Mouse (Mus musculus) A20 (cell line): ENCODE data around the gene 4930544G11Rik.

Experiments
- DNase-seq: peaks from one replicate; pipeline ENCODE4 v3.0.0-alpha.2; 2011; ENCODE audit warnings: low read depth, low spot score

4930544G11Rik gene

DNA sequence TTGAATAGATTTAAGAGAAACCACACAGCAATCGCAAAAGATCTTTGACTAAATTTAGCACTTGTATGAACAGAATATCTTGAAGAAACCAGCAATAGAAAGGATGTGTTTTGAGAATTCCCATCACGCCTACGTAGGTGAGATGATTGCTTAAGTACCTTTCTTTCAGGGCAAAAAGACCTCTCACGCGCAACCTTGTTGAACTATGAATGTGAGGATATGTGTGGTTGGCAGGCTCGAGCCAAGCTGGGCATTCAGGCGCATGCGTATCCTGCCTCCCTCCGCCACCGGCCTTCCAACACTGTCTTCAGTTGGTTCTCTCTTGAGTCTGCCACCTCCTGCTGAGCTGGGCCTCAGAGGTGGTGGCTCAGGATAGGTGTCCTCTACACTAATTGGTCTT lies at the start of gene 4930544G11Rik:
Gene 4930544G11Rik (plus strand): TSS at position 301 of the 400 bp plus-strand sequence.
- DNase-seq = no peak

DNA sequence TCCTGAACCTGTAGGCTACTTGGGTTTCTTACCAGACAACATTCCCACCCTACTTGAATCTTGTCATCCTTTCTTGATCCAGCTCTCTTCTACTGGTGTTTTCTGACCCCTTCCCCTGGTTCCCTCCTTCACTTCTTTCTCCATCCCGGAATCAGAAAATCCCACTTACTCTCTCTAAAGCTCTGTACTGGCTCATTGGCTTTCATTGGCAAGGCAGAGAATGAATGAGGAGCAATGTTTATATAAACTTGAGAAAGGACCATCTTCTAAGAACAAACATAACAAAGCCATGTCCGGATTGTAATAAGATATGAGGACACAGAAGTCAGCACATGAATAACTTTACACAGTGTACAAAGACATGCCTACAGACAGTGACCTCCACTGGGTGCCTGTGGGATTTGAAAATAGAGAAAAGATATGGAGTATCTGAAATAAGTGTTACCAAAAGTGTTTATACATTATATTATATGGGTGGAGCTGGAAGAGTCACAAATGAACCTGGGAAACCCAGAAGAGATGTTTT lies 45.7 kb upstream of the 4930544G11Rik start:
- DNase-seq = no peak

DNA sequence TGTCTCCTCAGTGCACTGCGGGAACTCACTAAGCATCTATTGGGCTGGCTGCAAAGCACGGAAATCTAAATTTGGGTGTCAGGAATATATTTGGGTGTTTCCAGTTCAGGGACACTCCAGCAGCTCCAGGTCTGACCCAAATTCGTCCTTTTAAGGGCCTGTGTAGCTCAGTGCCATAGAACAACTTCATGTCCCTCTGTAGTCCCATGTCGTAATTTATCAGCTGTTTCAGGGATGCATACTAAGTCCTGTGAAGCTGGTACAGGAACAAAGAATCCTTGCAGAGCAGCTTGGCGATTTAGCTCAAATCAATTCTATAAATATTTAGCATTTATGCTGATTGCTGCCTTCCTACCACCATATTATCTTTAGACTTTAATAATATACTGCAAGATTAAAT lies 37.0 kb upstream of the 4930544G11Rik start:
- no peak for DNase-seq

DNA sequence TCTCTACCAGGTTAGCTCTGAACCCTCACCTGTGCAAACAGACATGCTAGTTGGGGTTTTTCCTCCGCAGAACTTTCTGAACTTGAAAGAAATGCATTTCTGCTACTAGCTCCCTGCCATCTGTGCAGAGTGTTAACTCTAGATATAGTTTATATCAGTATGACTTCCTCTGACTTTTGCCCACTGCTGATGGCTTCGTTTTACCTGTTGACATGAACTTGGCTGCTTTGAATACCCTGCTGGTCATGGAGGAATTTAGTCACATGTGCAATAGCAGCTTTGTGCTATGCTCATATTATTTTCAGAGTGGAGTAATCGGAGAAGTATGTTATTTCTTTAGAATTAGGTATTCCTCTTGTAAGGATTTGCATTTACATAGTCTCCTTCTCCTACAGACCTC lies 30.7 kb upstream of the 4930544G11Rik start:
- DNase-seq = no peak

DNA sequence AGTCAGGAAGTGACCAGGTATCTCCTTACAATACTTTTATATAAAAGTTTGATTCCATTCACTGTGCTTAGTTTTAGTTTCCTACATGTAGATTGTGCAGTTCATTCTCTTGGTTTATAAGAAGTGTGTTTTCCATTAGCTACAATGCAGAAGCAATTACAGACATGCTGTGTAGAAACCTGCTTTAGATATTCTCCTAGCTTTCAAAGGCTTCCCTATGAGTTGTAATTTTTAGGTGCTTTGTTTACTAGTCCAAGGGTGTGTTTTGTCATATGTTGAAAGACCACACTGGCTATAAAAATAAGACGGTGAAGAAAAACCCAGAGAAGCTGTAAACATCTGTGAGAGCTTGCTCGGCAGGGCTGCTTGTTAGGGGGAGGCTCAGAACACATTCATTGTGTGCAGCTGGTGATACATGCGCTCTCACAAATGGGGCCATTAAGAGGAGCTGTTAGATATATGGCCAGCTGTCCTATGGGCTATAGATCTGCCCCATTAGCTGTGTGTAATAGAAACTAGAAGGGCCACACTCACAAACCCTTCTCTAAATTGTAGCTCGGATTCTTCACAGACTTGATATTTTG lies 28.8 kb upstream of the 4930544G11Rik start:
- no peak for DNase-seq

DNA sequence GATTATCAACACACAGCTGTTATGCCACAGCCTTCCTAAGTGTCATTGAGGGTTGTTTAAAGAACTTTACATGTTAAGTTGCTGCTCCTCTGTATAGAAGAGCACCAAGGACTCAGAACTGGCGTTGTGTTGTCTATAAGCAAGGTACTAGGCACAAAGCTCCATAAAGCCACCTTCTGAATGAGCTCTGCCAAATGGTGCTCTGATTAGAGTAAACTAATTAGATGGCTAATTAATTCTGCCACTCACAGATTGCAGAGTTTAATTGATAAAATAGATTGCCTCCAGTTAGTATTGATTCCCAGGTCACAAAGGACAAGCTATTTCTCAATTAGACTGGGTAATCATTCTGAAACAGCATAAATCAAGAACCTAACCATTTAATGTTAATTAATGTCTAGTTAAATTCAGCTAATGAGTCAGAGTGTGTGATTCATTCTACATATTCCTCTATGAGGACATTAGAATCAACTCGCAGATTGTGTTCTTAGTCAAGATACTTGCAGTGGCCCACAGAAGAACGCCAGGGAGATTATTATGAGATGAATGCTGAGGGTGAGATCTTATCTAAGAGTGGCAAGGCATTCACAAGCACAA lies 26.6 kb upstream of the 4930544G11Rik start:
- DNase-seq = no peak

DNA sequence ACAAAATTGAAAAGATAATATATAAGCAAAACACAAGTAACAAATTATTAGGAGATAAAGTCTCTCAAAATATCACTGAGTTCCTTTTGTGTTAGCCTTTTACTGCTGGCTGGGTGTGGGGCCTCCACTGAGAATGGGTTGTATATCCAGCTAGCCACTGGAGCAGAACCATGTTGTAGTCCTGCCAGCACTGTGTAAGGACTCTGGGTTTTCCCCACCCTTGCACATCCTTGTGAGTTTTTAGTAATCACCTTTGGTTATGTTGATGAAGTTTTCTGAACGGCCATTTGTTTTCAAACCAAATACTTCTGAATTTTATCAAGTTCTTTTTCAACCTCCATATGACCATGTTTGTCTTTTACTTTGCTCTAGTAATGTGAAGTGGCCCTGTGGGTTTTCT lies 21.9 kb upstream of the 4930544G11Rik start:
- no peak for DNase-seq

DNA sequence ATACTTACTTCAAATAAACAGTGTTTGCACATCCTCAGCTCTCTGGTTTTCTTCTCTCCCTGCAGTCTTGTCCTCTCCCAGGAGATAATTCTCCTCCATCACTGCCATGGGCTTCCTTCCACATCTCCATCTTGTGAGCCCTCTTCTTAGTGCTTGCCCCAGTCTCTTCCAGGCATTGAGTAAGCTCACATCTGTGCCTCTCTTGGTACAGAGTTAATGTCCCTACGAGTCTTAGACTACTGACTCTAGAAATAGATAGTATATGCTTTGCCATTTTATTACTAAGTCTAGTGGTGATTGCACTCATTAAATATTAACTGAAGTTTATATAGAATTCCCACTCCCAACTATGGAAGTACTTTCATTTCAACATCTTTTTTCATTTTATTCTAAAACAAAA lies 19.6 kb upstream of the 4930544G11Rik start:
- no peak for DNase-seq

DNA sequence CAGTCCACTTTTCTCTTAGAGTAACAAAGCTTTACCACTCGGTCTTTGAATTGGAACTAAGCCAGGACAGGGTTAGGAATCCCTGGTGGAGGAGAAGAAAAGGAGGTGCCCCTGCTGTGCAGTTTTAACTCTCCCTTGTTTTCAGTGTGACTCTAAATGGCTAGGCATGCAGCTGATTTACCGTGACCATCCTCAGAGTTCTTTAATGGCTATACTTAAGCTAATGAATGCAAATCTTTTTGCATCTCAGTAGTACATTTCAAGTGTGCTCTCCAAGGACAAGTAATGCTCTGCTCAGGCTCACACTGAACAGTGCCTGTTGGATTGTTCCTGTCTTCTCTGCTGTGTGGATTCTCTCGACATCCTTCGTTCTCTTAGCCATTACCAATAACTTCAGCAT lies 19.2 kb upstream of the 4930544G11Rik start:
- DNase-seq = no peak

DNA sequence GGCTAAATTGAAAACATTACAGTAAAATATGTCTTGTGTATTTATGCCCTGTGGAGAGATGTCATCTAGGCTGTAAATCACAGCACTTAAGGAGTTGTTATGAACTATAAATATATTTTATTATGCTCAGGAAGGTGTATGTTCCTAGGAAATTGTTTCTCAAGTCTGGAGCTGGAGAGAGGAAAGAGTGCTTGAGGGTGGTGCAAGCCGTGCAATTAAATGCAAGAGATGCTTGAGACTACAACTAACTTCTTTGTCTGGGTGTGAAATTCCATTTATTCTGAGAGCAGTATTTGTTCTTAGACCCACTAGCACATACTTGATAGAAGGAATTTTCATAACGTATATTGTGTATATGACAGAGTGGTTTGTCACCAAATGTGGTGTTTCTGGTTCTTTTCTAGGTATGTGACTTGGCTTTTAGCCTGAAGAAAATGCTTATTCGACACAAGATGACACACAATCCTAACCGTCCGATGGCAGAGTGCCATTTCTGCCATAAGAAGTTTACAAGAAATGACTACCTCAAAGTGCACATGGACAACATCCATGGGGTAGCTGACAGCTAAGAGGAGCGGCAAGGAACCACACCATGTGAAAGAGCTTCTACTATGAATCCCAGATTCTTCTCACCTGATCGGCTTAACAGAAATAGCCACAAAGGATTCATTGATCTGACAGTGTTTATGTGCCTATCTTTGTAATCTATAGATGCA lies 16.7 kb upstream of the 4930544G11Rik start:
- DNase-seq = no peak

DNA sequence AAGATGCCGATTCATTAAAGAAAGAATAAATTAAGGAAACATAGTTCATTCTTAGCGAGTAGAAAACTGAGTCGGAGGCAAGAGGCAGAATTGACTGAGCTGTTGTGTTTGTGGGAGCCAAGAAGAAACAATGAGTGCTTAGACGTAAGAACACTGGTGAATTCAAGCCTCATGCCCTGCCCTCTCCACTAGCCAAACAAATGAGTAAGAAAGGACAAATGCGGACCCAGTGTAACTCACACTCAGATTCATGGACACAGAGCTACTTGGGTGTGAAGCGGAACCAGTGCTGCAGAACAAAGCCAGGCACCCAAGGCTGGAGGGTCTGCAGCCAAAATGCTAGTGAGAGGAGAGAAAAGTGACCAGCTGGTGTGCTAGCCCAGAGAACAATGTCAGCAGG lies 1.9 kb upstream of the 4930544G11Rik start:
- DNase-seq = no peak

DNA sequence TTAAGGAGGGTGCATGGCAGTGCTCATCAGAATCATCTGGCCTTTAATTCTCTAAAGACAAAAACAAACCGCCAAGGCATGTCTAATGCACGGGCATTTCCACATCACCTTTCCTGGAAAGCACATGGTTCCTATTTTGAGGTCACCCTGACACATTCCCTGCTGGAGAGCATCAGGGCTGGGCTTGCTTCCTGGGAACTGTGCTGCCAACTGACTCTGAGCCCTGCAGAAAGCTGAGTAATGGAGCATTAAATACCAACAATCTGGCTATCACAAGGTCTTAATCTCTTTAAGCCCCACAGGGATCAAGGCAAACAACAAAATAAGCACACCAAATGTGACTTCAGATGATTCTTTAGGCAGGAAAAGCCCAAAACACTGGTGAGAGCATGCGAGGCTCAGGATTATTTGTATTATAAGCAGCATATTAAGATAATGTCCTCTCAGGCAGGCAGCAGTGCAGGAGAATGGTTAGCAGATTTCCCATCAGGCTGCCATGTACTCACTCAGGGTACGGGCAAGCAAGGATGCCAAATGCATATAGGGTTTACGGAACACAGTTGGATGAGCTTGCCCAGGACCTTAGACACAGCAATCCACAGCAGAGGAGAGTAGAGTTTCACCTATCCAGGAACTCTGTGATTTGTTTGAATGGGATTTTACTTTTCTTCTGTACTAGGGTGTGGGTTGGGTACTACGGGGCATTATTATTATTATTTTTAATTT lies 17.1 kb downstream of the 4930544G11Rik start:
- no peak for DNase-seq

DNA sequence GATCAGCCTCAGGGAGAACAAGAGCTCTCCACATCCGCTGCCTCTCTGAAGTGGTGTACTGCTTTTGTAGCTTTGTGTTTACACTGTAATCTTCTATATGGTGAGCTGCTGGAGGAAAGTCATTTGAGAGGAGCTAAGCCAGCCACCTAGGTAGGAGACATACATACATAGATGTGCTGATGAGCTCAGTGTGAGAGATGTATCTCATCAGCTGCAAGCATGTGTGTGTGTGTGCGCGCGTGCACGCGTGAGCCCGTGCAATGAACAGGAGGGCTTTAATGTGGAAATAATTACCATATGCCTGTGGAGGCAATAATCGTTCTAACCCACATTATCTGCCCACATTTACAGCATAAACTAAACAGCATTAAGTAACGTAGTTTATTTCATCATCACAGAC lies 18.0 kb downstream of the 4930544G11Rik start:
- DNase-seq = no peak

DNA sequence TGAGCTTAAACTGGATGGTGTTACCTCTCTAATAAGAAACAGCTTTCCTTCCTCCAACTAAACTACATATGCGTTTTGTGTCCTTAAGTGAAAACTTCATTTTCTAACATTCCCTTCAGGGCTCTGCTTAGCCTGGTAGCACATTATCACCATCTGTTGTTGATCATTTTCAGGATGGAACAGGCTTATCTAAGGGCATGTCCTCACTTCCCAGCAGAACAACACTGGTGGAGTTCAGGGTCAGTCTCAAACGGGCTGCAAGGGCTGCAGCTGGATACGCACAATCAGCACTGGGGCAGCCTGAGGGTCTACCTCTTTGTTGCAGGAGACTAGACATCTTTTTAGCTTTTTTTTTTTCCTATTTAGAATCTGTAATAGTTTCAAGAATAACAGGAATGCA lies 39.7 kb downstream of the 4930544G11Rik start:
- no peak for DNase-seq

DNA sequence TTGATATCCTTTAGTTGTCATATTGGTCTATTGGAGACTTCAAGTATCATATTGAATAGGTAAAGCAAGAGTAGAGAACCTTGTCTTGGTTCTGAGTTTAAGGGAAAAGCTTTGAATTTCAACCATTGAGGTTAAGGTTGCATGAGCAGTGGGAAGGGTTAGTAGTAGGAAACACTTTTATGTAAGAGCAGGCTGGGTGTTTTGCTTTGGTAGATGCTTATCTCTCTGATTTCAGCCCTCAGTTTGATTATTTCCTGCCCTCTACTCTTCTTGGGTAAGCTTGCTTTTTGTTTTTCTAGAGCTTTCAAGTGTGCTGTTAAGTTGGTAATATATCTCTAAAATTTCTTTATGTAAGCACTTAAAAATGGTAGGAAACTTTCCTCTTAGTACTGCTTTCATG lies 45.9 kb downstream of the 4930544G11Rik start:
- DNase-seq = no peak
